Mouse (Mus musculus) intestine, embryonic 14.5 days (tissue): ENCODE data around the gene Hoxd4. TPM values are rescaled to one million over a fixed set of nuclear protein-coding genes. Genes with fewer than 3 reads are reported as not detected.

ENCODE experiments used
- ATAC-seq: fragments of 200-750 bp; cut with Nextera tagmentation; replicated peaks from 2 replicates; pipeline ENCODE4 v1.8.0; 2017; ENCODE audit warnings: low read depth, moderate number of reproducible peaks, moderate TSS enrichment, moderate library complexity; ENCODE audit not compliant: low FRiP score, low TSS enrichment
- DNase-seq: peaks from one replicate; pipeline ENCODE4 v3.0.0-alpha.2; 2018; ENCODE audit warnings: low spot score
- H3K27ac ChIP-seq: fragments of 300-500 bp; sonication (generic); 2 replicates; pipeline ENCODE4 v1.5.1; 2014; ENCODE audit warnings: low read depth, mild to moderate bottlenecking, control low read depth
- H3K27me3 ChIP-seq: fragments of 300-500 bp; sonication (generic); replicated peaks from 2 replicates; pipeline ENCODE4 v1.6.1; 2014; ENCODE audit warnings: low read length, control low read depth; ENCODE audit not compliant: control insufficient read depth, insufficient read depth
- H3K36me3 ChIP-seq: fragments of 300-500 bp; sonication (generic); 2 replicates; pipeline ENCODE4 v1.6.1; 2014; ENCODE audit warnings: low read length, control low read depth; ENCODE audit not compliant: control insufficient read depth, insufficient read depth
- H3K4me1 ChIP-seq: fragments of 300-500 bp; sonication (generic); replicated peaks from 2 replicates; pipeline ENCODE4 v1.6.1; 2014; ENCODE audit warnings: low read length, control low read depth, mixed read lengths; ENCODE audit not compliant: control insufficient read depth, insufficient read depth
- H3K4me2 ChIP-seq: fragments of 300-500 bp; sonication (generic); 2 replicates; pipeline ENCODE4 v1.6.1; 2014; ENCODE audit warnings: low read length
- H3K4me3 ChIP-seq: fragments of 300-500 bp; sonication (generic); 2 replicates; pipeline ENCODE4 v1.5.1; 2014; ENCODE audit warnings: low read depth, low read length, control low read depth, mixed read lengths
- H3K9ac ChIP-seq: fragments of 300-500 bp; sonication (generic); 2 replicates; pipeline ENCODE4 v1.6.1; 2014; ENCODE audit warnings: mild to moderate bottlenecking, low read length
- H3K9me3 ChIP-seq: fragments of 300-500 bp; sonication (generic); 2 replicates; pipeline ENCODE4 v1.6.1; 2016; ENCODE audit warnings: low read length, control low read depth; ENCODE audit not compliant: control insufficient read depth
- WGBS: fragments of 180-500 bp; shearing (Covaris S2); extraction: QIAGEN DNeasy Blood & Tissue Kit; methylation state at CpG from one replicate; pipeline ENCODE4 v1.1.7; 2014; 5-methylcytosine and 5-hydroxymethylcytosine counted together
- polyA plus RNA-seq: library from polyadenylated mRNA; unstranded; fragments of >200 nt; fragmentation: Nextera tagmentation; extraction: Ambion mirVana; gene quantifications from 2 replicates; pipeline ENCODE4 v1.2.1, GENCODE M21; 2014

The Hoxd4 gene
- polyA plus RNA-seq, 1 experiment from 2014 or later = 1.6 TPM

DNA sequence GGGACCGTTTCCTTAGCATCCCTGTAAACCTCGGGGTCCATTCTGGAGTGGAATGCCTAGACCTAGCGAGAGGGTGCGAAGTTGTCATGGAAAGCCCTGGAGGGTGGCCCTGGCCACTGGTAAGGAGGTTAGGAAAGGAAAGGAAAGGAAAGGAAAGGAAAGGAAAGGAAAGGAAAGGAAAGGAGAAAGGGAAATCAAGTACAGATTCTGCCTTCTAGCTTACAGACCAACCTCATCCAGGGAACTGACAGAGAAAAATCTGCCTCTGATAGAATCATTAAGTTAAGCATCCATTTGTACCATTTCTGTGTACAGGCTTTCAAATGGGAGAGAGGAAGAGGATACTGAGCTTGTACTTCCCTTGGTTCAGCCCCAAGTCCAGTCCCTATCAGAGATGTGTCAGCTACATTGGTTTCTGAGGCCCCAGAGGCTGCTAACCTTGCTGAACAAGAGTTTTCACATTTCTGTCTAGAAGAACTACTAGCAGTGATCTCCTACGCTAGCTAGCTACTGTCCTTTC, 39.1 kb downstream of the Hoxd4 start:
- 48% methylated on average over 5 of the region's 5 CpGs for WGBS
- ATAC-seq = no peak
- Histone ChIP-seq H3K9ac (no peak overlapping the region), H3K27ac (no peak overlapping the region), H3K4me1 (0 out of 2 replicates have a peak, but pooled peaks cover 9% of the 10 kb centered on the region), H3K4me2 (no peak overlapping the region), H3K27me3 (peaks cover 94% of the 10 kb centered on the region), H3K9me3 (no peaks in the 10 kb centered on the region), H3K36me3 (no peaks in the 10 kb centered on the region), H3K4me3 (no peak overlapping the region)
- no peak for DNase-seq

GRCm38 (mm10) chr2:74751861-74752260, 40.1 kb downstream of the Hoxd4 start:
- Histone ChIP-seq H3K4me2 (no peak overlapping the region), H3K4me3 (no peak overlapping the region), H3K27me3 (peaks cover 84% of the 10 kb centered on the region), H3K27ac (no peak overlapping the region), H3K9me3 (no peaks in the 10 kb centered on the region), H3K9ac (no peak overlapping the region), H3K36me3 (no peaks in the 10 kb centered on the region), H3K4me1 (0 out of 2 replicates have a peak, but pooled peaks cover 9% of the 10 kb centered on the region)
- no peak for ATAC-seq
- 81% methylated on average over 1 of the region's 1 CpGs for WGBS
- DNase-seq = no peak

- Histone ChIP-seq H3K9me3 (no peaks in the 10 kb centered on the region), H3K27ac (0 out of 2 replicates have a peak overlapping the region, but pooled peaks have one; percentile 16), H3K4me1 (0 out of 2 replicates have a peak, but pooled peaks cover 9% of the 10 kb centered on the region), H3K9ac (peak overlapping the region; percentile 39; the same call in 1 of the 2 replicates), H3K27me3 (peaks cover 79% of the 10 kb centered on the region), H3K4me2 (peak overlapping the region; percentile 61), H3K36me3 (no peaks in the 10 kb centered on the region), H3K4me3 (peak overlapping the region; percentile 33)
- WGBS = 5% methylated on average over 45 of the region's 45 CpGs
- DNase-seq = peak; percentile 66
- peak; percentile 28; the same call in 1 of the 2 replicates for ATAC-seq
Observed at GRCm38 (mm10) chr2:74752431-74753174, 40.9 kb downstream of the Hoxd4 start.

- Histone ChIP-seq H3K36me3 (no peaks in the 10 kb centered on the region), H3K27me3 (peaks cover 77% of the 10 kb centered on the region), H3K4me1 (0 out of 2 replicates have a peak, but pooled peaks cover 9% of the 10 kb centered on the region), H3K27ac (no peak overlapping the region), H3K4me2 (peak overlapping the region; percentile 61), H3K9me3 (no peaks in the 10 kb centered on the region), H3K4me3 (peak overlapping the region; percentile 33), H3K9ac (0 out of 2 replicates have a peak overlapping the region, but pooled peaks have one; percentile 20)
- WGBS = 4% methylated on average over 24 of the region's 25 CpGs
- ATAC-seq (no peak), DNase-seq (peak; percentile 75)
Observed at GRCm38 (mm10) chr2:74753175-74753523, 41.4 kb downstream of the Hoxd4 start.

DNA sequence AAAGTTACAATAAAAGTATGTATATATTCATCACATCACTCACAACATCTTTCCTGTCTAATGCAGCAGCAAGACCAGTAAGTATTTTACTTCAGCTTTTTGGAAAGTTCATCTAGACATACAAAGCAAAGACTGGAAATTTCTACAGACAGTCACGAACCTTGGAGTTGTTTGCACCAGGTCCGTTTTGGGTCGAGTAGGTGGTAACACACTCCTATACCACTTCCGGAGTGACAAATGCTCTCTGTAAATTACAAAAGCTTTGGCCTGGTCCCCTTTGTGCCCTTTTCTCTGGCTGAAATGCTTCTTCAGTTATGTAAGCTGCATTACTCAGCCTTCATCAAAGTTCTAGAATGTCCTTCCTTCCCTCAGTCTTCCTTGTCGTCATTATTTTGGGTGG, 42.0 kb downstream of the Hoxd4 start:
- H3K27ac ChIP-seq = no peak overlapping the region
- 0 out of 2 replicates have a peak, but pooled peaks cover 9% of the 10 kb centered on the region for H3K4me1 ChIP-seq
- H3K9ac ChIP-seq = no peak overlapping the region
- no peak overlapping the region for H3K4me3 ChIP-seq
- DNase-seq (no peak), ATAC-seq (no peak)
- H3K4me2 ChIP-seq = no peak overlapping the region
- H3K36me3 ChIP-seq = no peaks in the 10 kb centered on the region
- H3K27me3 ChIP-seq = peaks cover 78% of the 10 kb centered on the region
- 39% methylated on average over 5 of the region's 5 CpGs for WGBS
- H3K9me3 ChIP-seq = no peaks in the 10 kb centered on the region

- DNase-seq = peak; percentile 50
Observed at GRCm38 (mm10) chr2:74760146-74760545, 48.4 kb downstream of the Hoxd4 start.

GRCm38 (mm10) chr2:74761941-74762340, 50.2 kb downstream of the Hoxd4 start:
- H3K4me3 ChIP-seq = no peak overlapping the region
- no peaks in the 10 kb centered on the region for H3K36me3 ChIP-seq
- peaks cover 16% of the 10 kb centered on the region for H3K4me1 ChIP-seq
- peak overlapping the region; percentile 69; the same call in 1 of the 2 replicates for H3K4me2 ChIP-seq
- H3K27ac ChIP-seq = no peak overlapping the region
- ATAC-seq (no peak), DNase-seq (peak; percentile 52)
- no peaks in the 10 kb centered on the region for H3K9me3 ChIP-seq
- no peak overlapping the region for H3K9ac ChIP-seq
- 4% methylated on average over 13 of the region's 13 CpGs for WGBS
- peaks cover 85% of the 10 kb centered on the region for H3K27me3 ChIP-seq

More at GRCm38 (mm10) chr2:74760146-74760545, 48.4 kb downstream of the Hoxd4 start:
- H3K27ac ChIP-seq = no peak overlapping the region
- 0% methylated on average over 1 of the region's 1 CpGs for WGBS
- no peak overlapping the region for H3K4me3 ChIP-seq
- no peak overlapping the region for H3K4me2 ChIP-seq
- no peaks in the 10 kb centered on the region for H3K36me3 ChIP-seq
- H3K27me3 ChIP-seq = peaks cover 73% of the 10 kb centered on the region
- no peaks in the 10 kb centered on the region for H3K9me3 ChIP-seq
- ATAC-seq = no peak
- peaks cover 16% of the 10 kb centered on the region for H3K4me1 ChIP-seq
- H3K9ac ChIP-seq = no peak overlapping the region

- peaks cover 82% of the 10 kb centered on the region for H3K27me3 ChIP-seq
- DNase-seq (peak; percentile 78), ATAC-seq (peak; percentile 89)
- H3K9ac ChIP-seq = no peak within 1 kb of the TSS
- H3K9me3 ChIP-seq = no peaks in the 10 kb centered on the region
- no peaks in the 10 kb centered on the region for H3K36me3 ChIP-seq
- under 1% methylated on average over 49 of the region's 61 CpGs for WGBS
- H3K4me3 ChIP-seq = peak within 1 kb of the TSS; percentile 37
- peak within 1 kb of the TSS; percentile 69 for H3K4me2 ChIP-seq
- peaks cover 16% of the 10 kb centered on the region for H3K4me1 ChIP-seq
- H3K27ac ChIP-seq = no peak within 1 kb of the TSS
Observed at GRCm38 (mm10) chr2:74762522-74763244, 51.0 kb downstream of the Hoxd4 start, which contains the start of gene Hoxd1. TSS of gene Hoxd1 (plus strand) at chr2:74762980.
